Mouse (Mus musculus): ENCODE data around the gene Cdyl. TPM values are rescaled to one million over a fixed set of nuclear protein-coding genes. Genes with fewer than 3 reads are reported as not detected.
"Not testable (repeated sequence)": the region's sequence is repeated elsewhere in the genome, so short reads cannot be mapped to it uniquely, and the experiment has no call there.

Cdyl gene
- total RNA-seq, 2 experiments from 2014 or later: 6.2 to 6.5 TPM

- intact Hi-C loops (cut with DNase I): no loop called here
- Histone ChIP-seq H3K27ac (no peak overlapping the region), H3K4me3 (no peak overlapping the region)
- DNase-seq: no peak
- no peak for TF ChIP-seq CTCF (IDR thresholded peaks at IDR 0.05)
Measured at GRCm38 (mm10) chr13:35813348-35814127, 153.9 kb downstream of the Cdyl start.

- H3K27ac ChIP-seq: no peak overlapping the region
- H3K4me3 ChIP-seq: no peak overlapping the region
- no peak for TF ChIP-seq CTCF (IDR thresholded peaks at IDR 0.05)
- intact Hi-C loops (cut with DNase I): no loop called here
- DNase-seq: no peak
Measured at GRCm38 (mm10) chr13:35815205-35815726, 155.6 kb downstream of the Cdyl start.

- no peak overlapping the region for H3K4me3 ChIP-seq
- TF ChIP-seq CTCF (IDR thresholded peaks at IDR 0.05): no peak
- DNase-seq: peak; percentile 47
- intact Hi-C loops (cut with DNase I): no loop called here
- H3K27ac ChIP-seq: no peak overlapping the region
Measured at GRCm38 (mm10) chr13:35815782-35816368, 156.2 kb downstream of the Cdyl start.

GRCm38 (mm10) chr13:35817626-35818025 is 158.0 kb downstream of the Cdyl start:
- no peak overlapping the region for H3K27ac ChIP-seq

GRCm38 (mm10) chr13:35818060-35818459 is 158.4 kb downstream of the Cdyl start:
- intact Hi-C loops (cut with DNase I): no loop called here
- no peak overlapping the region for H3K27ac ChIP-seq
- TF ChIP-seq CTCF (IDR thresholded peaks at IDR 0.05): no peak

More at GRCm38 (mm10) chr13:35817626-35818025, 158.0 kb downstream of the Cdyl start:
- TF ChIP-seq CTCF (IDR thresholded peaks at IDR 0.05): no peak
- DNase-seq: no peak
- H3K4me3 ChIP-seq: no peak overlapping the region
- intact Hi-C loops (cut with DNase I): no loop called here

GRCm38 (mm10) chr13:35821821-35822454 is 162.3 kb downstream of the Cdyl start:
- Histone ChIP-seq H3K27ac (no peak overlapping the region), H3K4me3 (no peak overlapping the region)
- DNase-seq: no peak
- TF ChIP-seq CTCF (IDR thresholded peaks at IDR 0.05): no peak
- intact Hi-C loops (cut with DNase I): no loop called here

More at GRCm38 (mm10) chr13:35818060-35818459, 158.4 kb downstream of the Cdyl start:
- DNase-seq: no peak
- no peak overlapping the region for H3K4me3 ChIP-seq

GRCm38 (mm10) chr13:35822795-35823194 is 163.2 kb downstream of the Cdyl start:
- no peak overlapping the region for H3K27ac ChIP-seq
- no peak for DNase-seq
- no peak for TF ChIP-seq CTCF (IDR thresholded peaks at IDR 0.05)
- intact Hi-C loops (cut with DNase I): no loop called here
- H3K4me3 ChIP-seq: no peak overlapping the region

- TF ChIP-seq CTCF (IDR thresholded peaks at IDR 0.05): no peak
- Histone ChIP-seq H3K27ac (no peak overlapping the region), H3K4me3 (no peak overlapping the region)
- intact Hi-C loops (cut with DNase I): no loop called here
- no peak for DNase-seq
Measured at GRCm38 (mm10) chr13:35825639-35826038, 166.0 kb downstream of the Cdyl start.

GRCm38 (mm10) chr13:35832676-35833075 is 173.0 kb downstream of the Cdyl start:
- no peak overlapping the region for H3K4me3 ChIP-seq
- peak; percentile 87 for DNase-seq
- H3K27ac ChIP-seq: peak overlapping the region; percentile 49
- no peak for TF ChIP-seq CTCF (IDR thresholded peaks at IDR 0.05)
- intact Hi-C loops (cut with DNase I): no loop called here

GRCm38 (mm10) chr13:35833941-35834340 is 174.3 kb downstream of the Cdyl start:
- Histone ChIP-seq H3K27ac (no peak overlapping the region; the same call in 1 of the 2 replicates), H3K4me3 (no peak overlapping the region)
- TF ChIP-seq CTCF (IDR thresholded peaks at IDR 0.05): no peak
- DNase-seq: peak; percentile 62
- intact Hi-C loops (cut with DNase I): no loop called here

GRCm38 (mm10) chr13:35835669-35836068 is 176.0 kb downstream of the Cdyl start:
- no peak for TF ChIP-seq CTCF (IDR thresholded peaks at IDR 0.05)
- H3K4me3 ChIP-seq: no peak overlapping the region
- no peak for DNase-seq
- no peak overlapping the region for H3K27ac ChIP-seq
- intact Hi-C loops (cut with DNase I): no loop called here

GRCm38 (mm10) chr13:35836501-35836900 is 176.9 kb downstream of the Cdyl start:
- H3K27ac ChIP-seq; H3K4me3 ChIP-seq; intact Hi-C loops (cut with DNase I); DNase-seq: not testable (repeated sequence)

- intact Hi-C loops (cut with DNase I): no loop called here
- Histone ChIP-seq H3K4me3 (no peak overlapping the region), H3K27ac (no peak overlapping the region)
- no peak for DNase-seq
- no peak for TF ChIP-seq CTCF (IDR thresholded peaks at IDR 0.05)
Measured at GRCm38 (mm10) chr13:35840102-35840501, 180.5 kb downstream of the Cdyl start.

All from gastrocnemius, adult 2 months (tissue).